Mouse (Mus musculus) neural tube, embryonic 12.5 days (tissue): ENCODE results near the gene Fam187a. TPM values are rescaled to one million over a fixed set of nuclear protein-coding genes. Genes with fewer than 3 reads are reported as not detected.
A peak's percentile ranks its signal among the peaks of the same experiment; 100 is the strongest.

ENCODE experiments used
- ATAC-seq: fragments of 200-750 bp; cut with Nextera tagmentation; 2 replicates; pipeline ENCODE4 v1.8.0; 2017; ENCODE audit warnings: low read depth, mild to moderate bottlenecking, moderate TSS enrichment, moderate library complexity; ENCODE audit not compliant: low FRiP score
- H3K27ac ChIP-seq: fragments of 300-500 bp; sonication (generic); 2 replicates; pipeline ENCODE4 v1.5.1; 2016
- H3K27me3 ChIP-seq: fragments of 300-500 bp; sonication (generic); replicated peaks from 2 replicates; pipeline ENCODE4 v1.6.1; 2016; ENCODE audit warnings: mild to moderate bottlenecking
- H3K36me3 ChIP-seq: fragments of 300-500 bp; sonication (generic); 2 replicates; pipeline ENCODE4 v1.6.1; 2016; ENCODE audit warnings: mild to moderate bottlenecking
- H3K4me1 ChIP-seq: fragments of 300-500 bp; sonication (generic); 2 replicates; pipeline ENCODE4 v1.6.1; 2016
- H3K4me2 ChIP-seq: fragments of 300-500 bp; sonication (generic); replicated peaks from 2 replicates; pipeline ENCODE4 v1.6.1; 2016; ENCODE audit warnings: mild to moderate bottlenecking
- H3K4me3 ChIP-seq: fragments of 300-500 bp; sonication (generic); 2 replicates; pipeline ENCODE4 v1.5.1; 2016
- H3K9ac ChIP-seq: fragments of 300-500 bp; sonication (generic); 2 replicates; pipeline ENCODE4 v1.6.1; 2016; ENCODE audit warnings: mild to moderate bottlenecking
- H3K9me3 ChIP-seq: fragments of 300-500 bp; sonication (generic); 2 replicates; pipeline ENCODE4 v1.6.1; 2016; ENCODE audit warnings: mild to moderate bottlenecking
- WGBS: fragments of 180-500 bp; shearing (Covaris S2); methylation state at CpG from one replicate; pipeline ENCODE4 v1.1.7; 2016; 5-methylcytosine and 5-hydroxymethylcytosine counted together
- polyA plus RNA-seq: library from polyadenylated mRNA; unstranded; fragments of >200 nt; fragmentation: Nextera tagmentation; extraction: Ambion mirVana; gene quantifications from 2 replicates; pipeline ENCODE4 v1.2.1, GENCODE M21; 2016

Gene Fam187a
- polyA plus RNA-seq, 1 experiment from 2014 or later: not detected

- H3K4me2 ChIP-seq: no peak overlapping the region
- H3K4me3 ChIP-seq: no peak overlapping the region
- no peaks in the 10 kb centered on the region for H3K27me3 ChIP-seq
- no peaks in the 10 kb centered on the region for H3K9me3 ChIP-seq
- WGBS: 87% methylated on average over 7 of the region's 7 CpGs
- no peak for ATAC-seq
- peaks cover 57% of the 10 kb centered on the region for H3K36me3 ChIP-seq
- peaks cover 9% of the 10 kb centered on the region for H3K4me1 ChIP-seq
- no peak overlapping the region for H3K27ac ChIP-seq
- H3K9ac ChIP-seq: no peak overlapping the region
These were observed 10.1 kb upstream of the Fam187a start for GRCm38 (mm10) chr11:102874801-102875334.

GRCm38 (mm10) chr11:102879558-102879957 lies 5.4 kb upstream of the Fam187a start:
- H3K9ac ChIP-seq: peak overlapping the region; percentile 72; the same call in 1 of the 2 replicates
- no peaks in the 10 kb centered on the region for H3K9me3 ChIP-seq
- 68% methylated on average over 2 of the region's 2 CpGs for WGBS
- no peak overlapping the region for H3K4me3 ChIP-seq
- H3K27me3 ChIP-seq: 0 out of 2 replicates have a peak, but pooled peaks cover 6% of the 10 kb centered on the region
- H3K4me2 ChIP-seq: peak overlapping the region; percentile 66
- ATAC-seq: no peak
- peaks cover 28% of the 10 kb centered on the region for H3K36me3 ChIP-seq
- no peak overlapping the region for H3K27ac ChIP-seq
- H3K4me1 ChIP-seq: peaks cover 18% of the 10 kb centered on the region

GRCm38 (mm10) chr11:102880585-102881313 lies 4.2 kb upstream of the Fam187a start, which contains the start of the genes Eftud2 and Ccdc103:
TSS of gene Eftud2 (minus strand) at chr11:102880985.
TSS of gene Ccdc103 (plus strand) at chr11:102881204.
- H3K4me3 ChIP-seq: peak within 1 kb of the TSS; percentile 63
- H3K36me3 ChIP-seq: peaks cover 16% of the 10 kb centered on the region
- 0 out of 2 replicates have a peak, but pooled peaks cover 9% of the 10 kb centered on the region for H3K27me3 ChIP-seq
- peak within 1 kb of the TSS; percentile 72 for H3K9ac ChIP-seq
- H3K4me2 ChIP-seq: peak within 1 kb of the TSS; percentile 66
- WGBS: under 1% methylated on average over 62 of the region's 62 CpGs
- H3K27ac ChIP-seq: 0 out of 2 replicates have a peak within 1 kb of the TSS, but pooled peaks have one; percentile 33
- ATAC-seq: peak; percentile 90
- no peaks in the 10 kb centered on the region for H3K9me3 ChIP-seq
- peaks cover 18% of the 10 kb centered on the region for H3K4me1 ChIP-seq

- Histone ChIP-seq H3K9me3 (no peaks in the 10 kb centered on the region), H3K4me1 (peaks cover 18% of the 10 kb centered on the region), H3K4me3 (peak overlapping the region; percentile 63), H3K27me3 (0 out of 2 replicates have a peak, but pooled peaks cover 9% of the 10 kb centered on the region), H3K36me3 (peaks cover 9% of the 10 kb centered on the region), H3K27ac (no peak overlapping the region), H3K9ac (peak overlapping the region; percentile 72), H3K4me2 (peak overlapping the region; percentile 66)
- 17% methylated on average over 13 of the region's 13 CpGs for WGBS
- ATAC-seq: peak; percentile 30; the same call in 1 of the 2 replicates
These were observed 3.4 kb upstream of the Fam187a start for GRCm38 (mm10) chr11:102881314-102882198.

- Histone ChIP-seq H3K9ac (no peak overlapping the region), H3K9me3 (no peaks in the 10 kb centered on the region), H3K4me2 (no peak overlapping the region), H3K4me3 (no peak overlapping the region), H3K36me3 (no peaks in the 10 kb centered on the region), H3K27me3 (peaks cover 32% of the 10 kb centered on the region; the same call in 1 of the 2 replicates), H3K27ac (no peak overlapping the region), H3K4me1 (no peaks in the 10 kb centered on the region)
- ATAC-seq: no peak
- 89% methylated on average over 5 of the region's 5 CpGs for WGBS
These were observed 2.5 kb downstream of the Fam187a start for GRCm38 (mm10) chr11:102887433-102887832.

- Histone ChIP-seq H3K4me3 (no peak overlapping the region), H3K9ac (no peak overlapping the region), H3K4me2 (no peak overlapping the region), H3K27me3 (peaks cover 35% of the 10 kb centered on the region), H3K27ac (no peak overlapping the region), H3K4me1 (peaks cover 3% of the 10 kb centered on the region), H3K36me3 (no peaks in the 10 kb centered on the region), H3K9me3 (no peaks in the 10 kb centered on the region)
- no peak for ATAC-seq
- WGBS: 64% methylated on average over 3 of the region's 3 CpGs
These were observed 3.2 kb downstream of the Fam187a start for GRCm38 (mm10) chr11:102888135-102888534.

- no peak for ATAC-seq
- WGBS: 57% methylated on average over 5 of the region's 5 CpGs
- Histone ChIP-seq H3K27me3 (peaks cover 52% of the 10 kb centered on the region), H3K9me3 (no peaks in the 10 kb centered on the region), H3K9ac (no peak overlapping the region), H3K36me3 (no peaks in the 10 kb centered on the region), H3K4me2 (no peak overlapping the region), H3K27ac (no peak overlapping the region), H3K4me1 (peaks cover 6% of the 10 kb centered on the region), H3K4me3 (no peak overlapping the region)
These were observed 5.1 kb downstream of the Fam187a start for GRCm38 (mm10) chr11:102890096-102890495.

GRCm38 (mm10) chr11:102893015-102893651 lies 8.2 kb downstream of the Fam187a start:
- H3K4me2 ChIP-seq: peak overlapping the region; percentile 53
- no peak overlapping the region for H3K27ac ChIP-seq
- no peak for ATAC-seq
- H3K4me3 ChIP-seq: peak overlapping the region; percentile 16; the same call in 1 of the 2 replicates
- H3K9ac ChIP-seq: 0 out of 2 replicates have a peak overlapping the region, but pooled peaks have one; percentile 45
- H3K9me3 ChIP-seq: no peaks in the 10 kb centered on the region
- no peaks in the 10 kb centered on the region for H3K36me3 ChIP-seq
- WGBS: 3% methylated on average over 43 of the region's 43 CpGs
- peaks cover 57% of the 10 kb centered on the region for H3K27me3 ChIP-seq
- H3K4me1 ChIP-seq: peaks cover 6% of the 10 kb centered on the region

- no peaks in the 10 kb centered on the region for H3K36me3 ChIP-seq
- 89% methylated on average over 4 of the region's 4 CpGs for WGBS
- no peak for ATAC-seq
- H3K9me3 ChIP-seq: no peaks in the 10 kb centered on the region
- peaks cover 6% of the 10 kb centered on the region for H3K4me1 ChIP-seq
- H3K27me3 ChIP-seq: peaks cover 52% of the 10 kb centered on the region
- H3K4me2 ChIP-seq: no peak overlapping the region
- H3K9ac ChIP-seq: no peak overlapping the region
- no peak overlapping the region for H3K27ac ChIP-seq
- H3K4me3 ChIP-seq: no peak overlapping the region
These were observed 9.7 kb downstream of the Fam187a start for GRCm38 (mm10) chr11:102894716-102895115.

GRCm38 (mm10) chr11:102895779-102896178 lies 10.8 kb downstream of the Fam187a start:
- 83% methylated on average over 9 of the region's 9 CpGs for WGBS
- Histone ChIP-seq H3K9me3 (no peaks in the 10 kb centered on the region), H3K4me2 (no peak overlapping the region), H3K4me3 (no peak overlapping the region), H3K27me3 (peaks cover 52% of the 10 kb centered on the region), H3K27ac (no peak overlapping the region), H3K36me3 (no peaks in the 10 kb centered on the region), H3K9ac (no peak overlapping the region), H3K4me1 (peaks cover 6% of the 10 kb centered on the region)
- no peak for ATAC-seq

GRCm38 (mm10) chr11:102896641-102897040 lies 11.7 kb downstream of the Fam187a start:
- Histone ChIP-seq H3K4me2 (no peak overlapping the region), H3K9ac (no peak overlapping the region), H3K4me3 (no peak overlapping the region), H3K27me3 (peaks cover 49% of the 10 kb centered on the region), H3K4me1 (peaks cover 10% of the 10 kb centered on the region), H3K27ac (no peak overlapping the region), H3K36me3 (no peaks in the 10 kb centered on the region), H3K9me3 (no peaks in the 10 kb centered on the region)
- no peak for ATAC-seq
- 77% methylated on average over 20 of the region's 20 CpGs for WGBS
